Mouse (Mus musculus) MEL (cell line): ENCODE measurements around the gene Scube3. TPM values are rescaled to one million over a fixed set of nuclear protein-coding genes. Genes with fewer than 3 reads are reported as not detected.

Experiments
- DNase-seq: peaks from one replicate; pipeline ENCODE4 v3.0.0; 2011; ENCODE audit warnings: low read depth, low spot score
- H3K27ac ChIP-seq: 2 replicates; pipeline ENCODE4 v1.5.1; 2012; ENCODE audit warnings: low read depth, mild to moderate bottlenecking, control low read depth, low read length, moderate library complexity; ENCODE audit not compliant: control insufficient read depth
- H3K27me3 ChIP-seq, 2 experiments: fragments of 150-350 bp in 1 of 2; sonication (generic) in 1 of 2; 2 replicates each; pipeline ENCODE4 v1.6.1; 2012; ENCODE audit warnings: low read length in 2 of 2, mild to moderate bottlenecking in 2 of 2, improper control_type of control experiment in 1 of 2, moderate library complexity in 1 of 2; ENCODE audit not compliant: insufficient read depth in 2 of 2, control insufficient read depth in 1 of 2
- H3K36me3 ChIP-seq, 2 experiments: 2 replicates each; pipeline ENCODE4 v1.6.1; 2012 to 2014; ENCODE audit warnings: low read length in 2 of 2, improper control_type of control experiment in 1 of 2, inconsistent platforms in 1 of 2, mild to moderate bottlenecking in 1 of 2; ENCODE audit not compliant: insufficient read depth in 2 of 2, control insufficient read depth in 1 of 2
- H3K4me1 ChIP-seq, 2 experiments: fragments of 150-350 bp in 1 of 2; sonication (generic) in 1 of 2; 2 replicates each; pipeline ENCODE4 v1.6.1; 2012; ENCODE audit warnings: low read length in 2 of 2, improper control_type of control experiment in 1 of 2, mild to moderate bottlenecking in 1 of 2; ENCODE audit not compliant: insufficient read depth in 2 of 2, control insufficient read depth in 1 of 2
- H3K4me3 ChIP-seq, 2 experiments: fragments of 150-350 bp in 1 of 2; sonication (generic) in 1 of 2; 2 replicates each; pipeline ENCODE4 v1.5.1; 2012; ENCODE audit warnings: low read depth in 2 of 2, low read length in 2 of 2, mild to moderate bottlenecking in 2 of 2, moderate library complexity in 2 of 2, control low read depth in 1 of 2, improper control_type of control experiment in 1 of 2; ENCODE audit not compliant: control insufficient read depth in 1 of 2, insufficient read depth in 1 of 2
- H3K79me2 ChIP-seq: 2 replicates; pipeline ENCODE4 v1.6.1; 2012; ENCODE audit warnings: mild to moderate bottlenecking, low read length, moderate library complexity; ENCODE audit not compliant: control insufficient read depth, poor library complexity, insufficient read depth
- H3K9ac ChIP-seq: 2 replicates; pipeline ENCODE4 v1.6.1; 2012; ENCODE audit warnings: low read depth, mild to moderate bottlenecking, control low read depth, low read length, moderate library complexity; ENCODE audit not compliant: control insufficient read depth, poor library complexity, severe bottlenecking
- H3K9me3 ChIP-seq: fragments of 150-350 bp; sonication (generic); replicated peaks from 2 replicates; pipeline ENCODE4 v1.6.1; 2012; ENCODE audit warnings: mild to moderate bottlenecking, low read length, improper control_type of control experiment, moderate library complexity; ENCODE audit not compliant: insufficient read depth
- CTCF ChIP-seq, 3 experiments: IDR thresholded peaks in 2 of 3; conservative IDR thresholded peaks in 1 of 3; 2 replicates each; pipeline ENCODE4 v1.5.1; 2011 to 2012; ENCODE audit warnings: low read length in 3 of 3, low read depth in 2 of 3, mild to moderate bottlenecking in 2 of 3, improper control_type of control experiment in 1 of 3, inconsistent platforms in 1 of 3, mixed read lengths in 1 of 3, moderate library complexity in 1 of 3; ENCODE audit not compliant: control insufficient read depth in 1 of 3, insufficient read depth in 1 of 3, poor library complexity in 1 of 3, severe bottlenecking in 1 of 3
- ELF1 ChIP-seq: IDR thresholded peaks from 2 replicates; pipeline ENCODE4 v1.6.1; 2014; ENCODE audit warnings: low read depth, mild to moderate bottlenecking, inconsistent platforms, low read length, improper control_type of control experiment, moderate library complexity
- EP300 ChIP-seq, 2 experiments: IDR thresholded peaks; 2 replicates each; pipeline ENCODE4 v1.6.1; 2011; ENCODE audit warnings: improper control_type of control experiment in 2 of 2, low read length in 2 of 2, low read depth in 1 of 2, mild to moderate bottlenecking in 1 of 2
- MAFK ChIP-seq: IDR thresholded peaks from 2 replicates; pipeline ENCODE4 v1.6.1; 2011; ENCODE audit warnings: low read depth, mild to moderate bottlenecking, low read length, improper control_type of control experiment, borderline replicate concordance
- MEF2A ChIP-seq: IDR thresholded peaks from 2 replicates; pipeline ENCODE4 v1.6.1; 2014; ENCODE audit warnings: low read depth, mild to moderate bottlenecking, inconsistent platforms, low read length, improper control_type of control experiment; ENCODE audit not compliant: poor library complexity, insufficient replicate concordance, severe bottlenecking; ENCODE audit errors: extremely low read depth
- MYB ChIP-seq: IDR thresholded peaks from 2 replicates; pipeline ENCODE4 v1.6.1; 2011; ENCODE audit warnings: mild to moderate bottlenecking, low read depth, low read length, improper control_type of control experiment
- NELFE ChIP-seq: IDR thresholded peaks from 2 replicates; pipeline ENCODE4 v1.6.1; 2011; ENCODE audit warnings: low read depth, low read length, improper control_type of control experiment
- NRF1 ChIP-seq: IDR thresholded peaks from 2 replicates; pipeline ENCODE4 v1.6.1; 2014; ENCODE audit warnings: low read depth, mild to moderate bottlenecking, inconsistent platforms, low read length, improper control_type of control experiment, moderate library complexity; ENCODE audit not compliant: poor library complexity, insufficient read depth, severe bottlenecking
- POLR2A ChIP-seq, 2 experiments: IDR thresholded peaks; 2 replicates each; pipeline ENCODE4 v1.6.1; 2011 to 2012; ENCODE audit warnings: low read length in 2 of 2, mild to moderate bottlenecking in 2 of 2, control low read depth in 1 of 2, improper control_type of control experiment in 1 of 2, low read depth in 1 of 2, moderate library complexity in 1 of 2; ENCODE audit not compliant: control insufficient read depth in 1 of 2, insufficient read depth in 1 of 2, poor library complexity in 1 of 2
- POLR2AphosphoS2 ChIP-seq: IDR thresholded peaks from 2 replicates; pipeline ENCODE4 v1.6.1; 2011; ENCODE audit warnings: low read length, improper control_type of control experiment
- POLR2AphosphoS5 ChIP-seq: IDR thresholded peaks from 2 replicates; pipeline ENCODE4 v1.6.1; 2012; ENCODE audit warnings: low read depth, borderline replicate concordance, mild to moderate bottlenecking, inconsistent platforms, low read length, moderate library complexity, mixed read lengths
- RCOR1 ChIP-seq: IDR thresholded peaks from 2 replicates; pipeline ENCODE4 v1.6.1; 2012; ENCODE audit warnings: low read depth, mild to moderate bottlenecking, inconsistent platforms, low read length, improper control_type of control experiment
- TBP ChIP-seq: IDR thresholded peaks from 2 replicates; pipeline ENCODE4 v1.8.0; 2011; ENCODE audit warnings: low read depth, low read length, improper control_type of control experiment
- UBTF ChIP-seq: IDR thresholded peaks from 2 replicates; pipeline ENCODE4 v1.6.1; 2012; ENCODE audit warnings: low read depth, mild to moderate bottlenecking, inconsistent platforms, low read length, improper control_type of control experiment, moderate library complexity, borderline replicate concordance; ENCODE audit not compliant: insufficient read depth
- USF1 ChIP-seq: IDR thresholded peaks from 2 replicates; pipeline ENCODE4 v1.6.1; 2014; ENCODE audit warnings: low read depth, mild to moderate bottlenecking, inconsistent platforms, low read length, improper control_type of control experiment, moderate library complexity
- ZNF384 ChIP-seq: IDR thresholded peaks from 2 replicates; pipeline ENCODE4 v1.6.1; 2012; ENCODE audit warnings: low read depth, mild to moderate bottlenecking, inconsistent platforms, low read length, improper control_type of control experiment
- polyA plus RNA-seq, 2 experiments: library from polyadenylated mRNA; stranded (reverse) in 1 of 2; unstranded in 1 of 2; fragments of >175 nt in 1 of 2; fragments of >200 nt in 1 of 2; gene quantifications; 2 replicates each; pipeline versions ENCODE4 v1.2.1 to v1.2.4; 2012; ENCODE audit warnings: low replicate concordance in 2 of 2, low read depth in 1 of 2; ENCODE audit not compliant: insufficient read length in 2 of 2, insufficient read depth in 1 of 2, missing spikeins in 1 of 2
- total RNA-seq: library from RNA; depleted of rRNA; stranded (reverse); fragments of 300-350 nt; gene quantifications from 2 replicates; pipeline ENCODE4 v1.2.3, GENCODE M21; 2012

Gene Scube3
- total and polyA plus RNA-seq, 3 experiments = 0.03 to 0.04 TPM; not detected in 1

GRCm38 (mm10) chr17:28101284-28101887, 40.6 kb upstream of the Scube3 start:
- Histone ChIP-seq H3K79me2 (no peaks in the 10 kb centered on the region), H3K9me3 (no peaks in the 10 kb centered on the region), H3K27me3 (no peaks in the 10 kb centered on the region), H3K9ac (no peak overlapping the region), H3K36me3 (no peaks in the 10 kb centered on the region), H3K27ac (no peak overlapping the region), H3K4me1 (no peaks in the 10 kb centered on the region; a peak in 1 of 4 replicates), H3K4me3 (no peak overlapping the region)
- DNase-seq = no peak
- no peak for TF ChIP-seq UBTF
- TF ChIP-seq MEF2A = no peak
- no peak for TF ChIP-seq MYB
- no peak for TF ChIP-seq RCOR1
- TF ChIP-seq MAFK = no peak
- no peak for TF ChIP-seq POLR2AphosphoS5
- no peak for TF ChIP-seq NELFE
- no peak for TF ChIP-seq ZNF384
- TF ChIP-seq ELF1 = no peak
- TF ChIP-seq TBP = no peak
- no peak for TF ChIP-seq CTCF (IDR thresholded peaks at IDR 0.05 in 2 of 3, conservative IDR thresholded peaks at IDR 0.05 in 1 of 3; ENCODE audit: control insufficient read depth in 1 of 3, insufficient read depth in 1 of 3, low read depth in 2 of 3, low read length in 3 of 3, poor library complexity in 1 of 3, severe bottlenecking in 1 of 3)
- TF ChIP-seq POLR2AphosphoS2 = no peak
- no peak for TF ChIP-seq NRF1
- no peak for TF ChIP-seq POLR2A (IDR thresholded peaks at IDR 0.05; ENCODE audit: control insufficient read depth in 1 of 2, insufficient read depth in 1 of 2, low read depth in 1 of 2, low read length in 2 of 2, poor library complexity in 1 of 2)

- Histone ChIP-seq H3K9ac (no peak overlapping the region), H3K27me3 (no peaks in the 10 kb centered on the region)
Observed at GRCm38 (mm10) chr17:28101902-28102319, 40.0 kb upstream of the Scube3 start.

More at GRCm38 (mm10) chr17:28101902-28102319, 40.0 kb upstream of the Scube3 start:
- TF ChIP-seq NELFE = no peak
- TF ChIP-seq EP300 (IDR thresholded peaks at IDR 0.05; ENCODE audit: low read depth in 1 of 2, low read length in 2 of 2) = no peak
- TF ChIP-seq USF1 = no peak
- no peak for TF ChIP-seq NRF1
- no peaks in the 10 kb centered on the region for H3K79me2 ChIP-seq
- no peak for DNase-seq
- no peaks in the 10 kb centered on the region for H3K36me3 ChIP-seq
- no peaks in the 10 kb centered on the region for H3K9me3 ChIP-seq
- no peak overlapping the region for H3K27ac ChIP-seq
- H3K4me1 ChIP-seq = no peaks in the 10 kb centered on the region
- no peak overlapping the region for H3K4me3 ChIP-seq
